Mouse (Mus musculus) lung, adult 2 months (tissue): ENCODE data around the gene Atp10a.

Source experiments
- CTCF ChIP-seq: fragments of 200-500 bp; IDR thresholded peaks from 2 replicates; pipeline ENCODE4 v1.5.1; 2011; ENCODE audit warnings: mild to moderate bottlenecking, low read length, control low read depth; ENCODE audit not compliant: insufficient read depth
- POLR2A ChIP-seq: fragments of 200-500 bp; IDR thresholded peaks from 2 replicates; pipeline ENCODE4 v1.6.1; 2011; ENCODE audit warnings: low read depth, mild to moderate bottlenecking, control low read depth, low read length, borderline replicate concordance; ENCODE audit errors: extremely low read depth

GRCm38 (mm10) chr7:58701311-58701710 is 45.3 kb downstream of the Atp10a start:
- no peak for TF ChIP-seq POLR2A
- no peak for TF ChIP-seq CTCF
